Mouse (Mus musculus) spleen, adult 2 months (tissue): ENCODE measurements around the gene Vps33a. TPM values are rescaled to one million over a fixed set of nuclear protein-coding genes. Genes with fewer than 3 reads are reported as not detected.

ENCODE experiments used
- DNase-seq, 2 experiments: peaks; one replicate each; pipeline versions ENCODE4 v3.0.0 to v3.0.0-alpha.2; 2012 to 2021; ENCODE audit warnings: low spot score in 2 of 2, low read depth in 1 of 2
- H3K27ac ChIP-seq: fragments of 200-500 bp; 2 replicates; pipeline ENCODE4 v1.5.1; 2012; ENCODE audit warnings: low read length, inconsistent platforms; ENCODE audit not compliant: insufficient read depth
- H3K27me3 ChIP-seq: fragments of 200-500 bp; 2 replicates; pipeline ENCODE4 v1.6.1; 2012; ENCODE audit warnings: mild to moderate bottlenecking, moderate library complexity, low read length, inconsistent platforms; ENCODE audit not compliant: control insufficient read depth, insufficient read depth
- H3K36me3 ChIP-seq: fragments of 200-500 bp; 2 replicates; pipeline ENCODE4 v1.6.1; 2012; ENCODE audit warnings: mild to moderate bottlenecking, low read length, inconsistent platforms; ENCODE audit not compliant: control insufficient read depth, insufficient read depth
- H3K4me1 ChIP-seq: fragments of 200-500 bp; 2 replicates; pipeline ENCODE4 v1.6.1; 2011; ENCODE audit warnings: inconsistent platforms; ENCODE audit not compliant: control insufficient read depth, insufficient read depth, insufficient read length
- H3K4me3 ChIP-seq: fragments of 200-500 bp; 2 replicates; pipeline ENCODE4 v1.5.1; 2011; ENCODE audit warnings: mild to moderate bottlenecking, inconsistent platforms; ENCODE audit not compliant: insufficient read depth, insufficient read length; ENCODE audit errors: extremely low read depth
- CTCF ChIP-seq: fragments of 200-500 bp; IDR thresholded peaks from 2 replicates; pipeline ENCODE4 v1.5.1; 2011; ENCODE audit warnings: mild to moderate bottlenecking, inconsistent platforms; ENCODE audit not compliant: insufficient read depth, insufficient read length, insufficient replicate concordance; ENCODE audit errors: extremely low read depth
- POLR2A ChIP-seq: fragments of 200-500 bp; IDR thresholded peaks from 2 replicates; pipeline ENCODE4 v1.6.1; 2011; ENCODE audit warnings: low read depth, low read length, inconsistent platforms
- WGBS: fragments of 180-500 bp; shearing (Covaris S2); methylation state at CpG from one replicate; pipeline ENCODE4 v1.1.7; 2018; 5-methylcytosine and 5-hydroxymethylcytosine counted together
- polyA plus RNA-seq: library from polyadenylated mRNA; depleted of rRNA; stranded (reverse); fragments of >200 nt; gene quantifications from 2 replicates; pipeline ENCODE4 v1.2.3, GENCODE M21; 2012

Vps33a gene
- polyA plus RNA-seq, 1 experiment = 12.2 TPM

DNA sequence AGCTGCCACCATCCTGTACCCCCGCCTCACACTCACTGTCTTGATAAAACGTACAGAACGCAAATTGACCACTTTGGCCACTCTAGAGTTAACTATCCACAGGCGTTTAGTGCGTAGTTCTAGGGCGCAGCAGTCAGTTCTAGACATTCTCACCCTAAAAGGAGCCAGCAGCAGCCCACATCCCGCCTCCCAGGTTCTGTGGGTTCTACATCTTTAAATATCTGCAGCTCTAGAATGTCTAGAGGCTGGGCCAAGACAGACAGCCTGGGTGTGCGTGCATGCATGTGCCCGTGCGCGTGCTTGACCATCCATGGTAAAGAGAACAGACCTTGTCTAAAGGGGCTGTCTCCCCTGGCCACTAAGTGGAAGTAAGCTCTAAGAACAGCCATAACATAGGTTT is 11.7 kb downstream of the Vps33a start:
- 97% methylated on average over 11 of the region's 11 CpGs for WGBS

DNA sequence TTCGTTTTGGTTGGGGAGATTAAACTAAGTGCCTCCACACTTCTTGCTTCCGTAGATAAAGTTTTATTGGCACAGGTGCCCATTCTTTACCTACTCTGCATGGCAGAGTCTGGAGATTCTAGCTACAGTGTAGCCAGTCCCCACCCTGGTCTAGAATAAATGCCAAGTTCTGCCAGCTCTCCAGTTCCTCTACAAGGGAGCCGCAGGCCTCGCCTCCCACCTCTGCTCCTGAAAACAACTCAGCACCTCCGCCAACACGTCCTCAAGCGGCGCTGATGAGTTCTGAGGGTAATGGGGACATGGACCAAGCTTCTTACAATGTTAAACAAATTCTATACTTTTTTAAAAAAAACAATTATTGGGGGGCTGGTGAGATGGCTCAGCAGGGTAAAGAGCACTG is 13.2 kb downstream of the Vps33a start:
- no peaks in the 10 kb centered on the region for H3K4me1 ChIP-seq
- no peaks in the 10 kb centered on the region for H3K27me3 ChIP-seq
- TF ChIP-seq CTCF = no peak
- no peak for TF ChIP-seq POLR2A
- 93% methylated on average over 8 of the region's 8 CpGs for WGBS
- H3K27ac ChIP-seq = no peak overlapping the region
- DNase-seq = no peak
- peaks cover 41% of the 10 kb centered on the region for H3K36me3 ChIP-seq
- H3K4me3 ChIP-seq = no peak overlapping the region

More for the DNA sequence above, 11.7 kb downstream of the Vps33a start:
- Histone ChIP-seq H3K36me3 (peaks cover 46% of the 10 kb centered on the region), H3K4me1 (no peaks in the 10 kb centered on the region), H3K27me3 (no peaks in the 10 kb centered on the region), H3K27ac (no peak overlapping the region), H3K4me3 (no peak overlapping the region)
- no peak for TF ChIP-seq POLR2A
- no peak for TF ChIP-seq CTCF
- DNase-seq = no peak

DNA sequence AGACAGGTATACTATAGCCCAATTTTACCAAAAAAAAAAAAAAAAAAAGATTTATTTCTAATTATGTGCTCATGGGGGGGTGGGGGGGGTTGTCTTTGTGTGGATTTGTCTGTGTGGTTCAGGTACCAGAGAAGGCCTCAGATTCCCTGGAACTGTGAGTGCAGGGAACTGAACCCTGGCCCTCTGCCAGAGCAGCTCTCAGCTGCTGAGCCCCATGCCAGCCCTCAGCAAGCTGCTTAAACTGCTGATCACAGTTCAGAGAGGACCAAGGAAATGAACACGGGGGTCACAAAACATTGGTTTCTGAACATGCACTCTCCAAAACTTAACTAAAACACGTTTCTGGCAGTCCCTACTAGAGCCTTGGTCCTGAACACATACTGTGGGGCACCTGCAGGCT is 16.4 kb downstream of the Vps33a start:
- no peak for TF ChIP-seq POLR2A
- no peak for TF ChIP-seq CTCF
- Histone ChIP-seq H3K4me1 (no peaks in the 10 kb centered on the region), H3K27me3 (no peaks in the 10 kb centered on the region), H3K27ac (no peak overlapping the region), H3K36me3 (peaks cover 24% of the 10 kb centered on the region), H3K4me3 (no peak overlapping the region)
- 79% methylated on average over 2 of the region's 2 CpGs for WGBS
- DNase-seq = no peak

DNA sequence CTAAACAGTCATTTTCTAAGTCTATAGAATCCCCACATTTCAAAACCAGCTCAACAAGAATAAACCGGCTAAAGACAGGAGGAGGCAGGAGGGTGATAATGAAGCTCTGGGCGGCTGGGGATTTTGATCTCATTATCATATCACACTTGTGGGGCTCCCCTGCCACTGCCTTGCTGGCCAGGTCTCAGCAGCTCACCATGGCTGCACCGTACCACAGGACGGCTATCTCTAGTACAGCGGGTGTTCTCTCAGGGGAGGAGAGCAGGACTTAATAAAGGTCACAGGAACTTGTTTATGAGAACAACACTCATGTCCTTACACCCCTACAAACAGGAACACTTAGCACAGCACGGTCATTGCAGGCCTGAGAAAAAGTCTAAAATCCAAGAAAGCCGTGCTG is 17.1 kb downstream of the Vps33a start:
- no peaks in the 10 kb centered on the region for H3K27me3 ChIP-seq
- no peaks in the 10 kb centered on the region for H3K4me1 ChIP-seq
- TF ChIP-seq CTCF (no peak), POLR2A (no peak)
- WGBS = 85% methylated on average over 7 of the region's 7 CpGs
- no peak overlapping the region for H3K4me3 ChIP-seq
- no peak overlapping the region for H3K27ac ChIP-seq
- no peak for DNase-seq
- peaks cover 20% of the 10 kb centered on the region for H3K36me3 ChIP-seq

DNA sequence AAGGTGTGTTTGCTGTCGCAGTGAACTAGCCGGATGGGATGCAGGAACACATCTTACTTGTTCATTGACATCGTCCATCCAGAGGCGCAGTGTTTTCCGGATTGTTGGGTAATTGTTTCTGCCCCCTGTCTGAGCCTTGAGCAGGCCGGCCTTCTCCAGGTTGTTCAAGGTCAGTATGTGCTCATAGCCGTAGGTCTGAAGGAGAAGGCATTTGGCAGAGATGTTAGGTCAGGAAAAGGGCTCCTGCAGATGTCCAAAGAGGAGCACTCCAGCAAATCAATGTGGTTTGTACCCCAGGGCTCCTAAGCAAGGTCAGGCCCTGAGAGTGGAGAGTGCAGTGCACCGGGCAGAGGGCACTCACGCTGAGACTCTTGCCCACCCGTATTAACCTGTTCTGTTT is 39.0 kb downstream of the Vps33a start:
- Histone ChIP-seq H3K36me3 (peaks cover 43% of the 10 kb centered on the region), H3K27me3 (no peaks in the 10 kb centered on the region), H3K4me1 (no peaks in the 10 kb centered on the region), H3K4me3 (no peak overlapping the region), H3K27ac (no peak overlapping the region)
- no peak for TF ChIP-seq CTCF
- no peak for TF ChIP-seq POLR2A
- 97% methylated on average over 10 of the region's 10 CpGs for WGBS
- no peak for DNase-seq

DNA sequence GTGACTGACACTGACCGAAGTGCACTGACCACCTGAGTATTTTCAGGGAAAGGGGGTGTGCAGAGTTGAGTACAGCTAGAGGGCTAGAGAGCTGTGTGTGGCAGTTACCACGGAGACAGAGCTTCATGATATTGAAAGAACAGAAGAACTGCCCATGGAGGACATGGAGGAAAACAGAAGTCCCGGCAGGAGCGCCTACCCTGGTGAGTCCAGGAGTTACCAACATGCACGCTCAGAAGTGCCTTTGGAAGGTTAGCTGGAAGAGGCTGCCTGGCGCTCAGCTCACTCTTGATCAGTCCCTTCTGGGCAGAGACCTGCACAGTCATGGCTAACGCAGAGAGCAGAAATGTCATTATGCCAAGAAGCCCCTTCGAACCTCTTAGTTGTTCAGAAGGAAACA is 42.8 kb downstream of the Vps33a start:
- Histone ChIP-seq H3K4me3 (no peak overlapping the region), H3K4me1 (no peaks in the 10 kb centered on the region), H3K27me3 (no peaks in the 10 kb centered on the region), H3K36me3 (peaks cover 37% of the 10 kb centered on the region), H3K27ac (no peak overlapping the region)
- WGBS = 94% methylated on average over 8 of the region's 8 CpGs
- TF ChIP-seq CTCF = no peak
- TF ChIP-seq POLR2A = no peak
- no peak for DNase-seq

DNA sequence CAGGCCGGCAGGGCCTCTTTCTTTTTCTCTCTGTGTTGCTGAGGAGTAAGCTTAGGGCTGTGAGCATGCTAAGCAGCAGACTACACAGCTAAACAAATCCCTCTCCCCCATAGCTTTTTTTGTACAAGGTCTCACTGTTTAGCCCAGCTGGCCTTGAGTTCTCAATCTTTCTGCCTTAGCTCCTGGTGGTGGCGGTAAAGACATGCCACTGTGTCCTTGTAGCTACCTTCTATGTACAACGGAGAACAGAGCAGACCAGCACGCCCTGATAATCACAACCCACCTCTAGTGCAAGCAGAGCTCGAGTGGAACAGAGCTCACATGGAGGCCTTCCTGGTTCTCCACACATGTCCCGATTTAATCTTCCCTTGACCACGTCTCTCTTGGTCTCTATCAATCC is 44.2 kb downstream of the Vps33a start:
- no peak overlapping the region for H3K4me3 ChIP-seq
- H3K36me3 ChIP-seq = peaks cover 33% of the 10 kb centered on the region
- TF ChIP-seq CTCF (no peak), POLR2A (no peak)
- no peak overlapping the region for H3K27ac ChIP-seq
- H3K4me1 ChIP-seq = peaks cover 4% of the 10 kb centered on the region
- H3K27me3 ChIP-seq = no peaks in the 10 kb centered on the region
- DNase-seq = no peak
- WGBS = 88% methylated on average over 7 of the region's 7 CpGs
